Mouse (Mus musculus) spleen, embryonic (tissue): ENCODE measurements at regions not wholly inside any gene's neighbourhood (a gene's known extent, or its start where the extent isn't known, plus 50 kb on each side); places are given as distances from the start of the nearest gene placed in this dataset.

ENCODE experiments used
- CTCF ChIA-PET: fragments of 350-600 bp; sonication (Branson Sonifier 250); formaldehyde crosslinking; loops from one replicate; lab custom pipeline; 2022; lab: Charles Lee

- CTCF ChIA-PET: no interaction called here
Measured at GRCm38 (mm10) chr1:168861577-168861976, 429.5 kb upstream of the Pbx1 start.

- CTCF ChIA-PET: no interaction called here
Measured at GRCm38 (mm10) chr1:168823184-168823583, 391.1 kb upstream of the Pbx1 start.

- CTCF ChIA-PET: no interaction called here
Measured at GRCm38 (mm10) chr1:168818381-168818780, 386.3 kb upstream of the Pbx1 start.

GRCm38 (mm10) chr1:168807084-168807483 lies 375.0 kb upstream of the Pbx1 start:
- CTCF ChIA-PET: no interaction called here

- CTCF ChIA-PET: no interaction called here
Measured at GRCm38 (mm10) chr1:168805442-168805841, 373.4 kb upstream of the Pbx1 start.

GRCm38 (mm10) chr1:168801046-168801445 lies 369.0 kb upstream of the Pbx1 start:
- CTCF ChIA-PET: no interaction called here

- CTCF ChIA-PET: no interaction called here
Measured at GRCm38 (mm10) chr1:168786731-168787130, 354.7 kb upstream of the Pbx1 start.

GRCm38 (mm10) chr1:168783851-168784250 lies 351.8 kb upstream of the Pbx1 start:
- CTCF ChIA-PET: no interaction called here

GRCm38 (mm10) chr1:168764368-168764895 lies 332.4 kb upstream of the Pbx1 start:
- CTCF ChIA-PET: no interaction called here

GRCm38 (mm10) chr1:168761095-168761494 lies 329.0 kb upstream of the Pbx1 start:
- CTCF ChIA-PET: no interaction called here

- CTCF ChIA-PET: no interaction called here
Measured at GRCm38 (mm10) chr1:168760239-168760638, 328.2 kb upstream of the Pbx1 start.

- CTCF ChIA-PET: no interaction called here
Measured at GRCm38 (mm10) chr1:168758835-168759234, 326.8 kb upstream of the Pbx1 start.

GRCm38 (mm10) chr1:168754196-168754595 lies 322.1 kb upstream of the Pbx1 start:
- CTCF ChIA-PET: no interaction called here

- CTCF ChIA-PET: no interaction called here
Measured at GRCm38 (mm10) chr1:168743435-168743834, 311.4 kb upstream of the Pbx1 start.

GRCm38 (mm10) chr1:168738005-168738404 lies 305.9 kb upstream of the Pbx1 start:
- CTCF ChIA-PET: no interaction called here

GRCm38 (mm10) chr1:168737277-168737863 lies 305.3 kb upstream of the Pbx1 start:
- CTCF ChIA-PET: no interaction called here

GRCm38 (mm10) chr1:168733066-168733465 lies 301.0 kb upstream of the Pbx1 start:
- CTCF ChIA-PET: no interaction called here

- CTCF ChIA-PET: no interaction called here
Measured at GRCm38 (mm10) chr1:168709836-168710235, 277.8 kb upstream of the Pbx1 start.

GRCm38 (mm10) chr1:168709017-168709681 lies 277.1 kb upstream of the Pbx1 start:
- CTCF ChIA-PET: no interaction called here

GRCm38 (mm10) chr1:168708161-168708865 lies 276.2 kb upstream of the Pbx1 start:
- CTCF ChIA-PET: no interaction called here

- CTCF ChIA-PET: no interaction called here
Measured at GRCm38 (mm10) chr1:168697386-168697785, 265.3 kb upstream of the Pbx1 start.

GRCm38 (mm10) chr1:168686821-168687220 lies 254.8 kb upstream of the Pbx1 start:
- CTCF ChIA-PET: no interaction called here

GRCm38 (mm10) chr1:168685147-168685546 lies 253.1 kb upstream of the Pbx1 start:
- CTCF ChIA-PET: no interaction called here
